Mouse (Mus musculus) embryo, embryonic 11 days (tissue): ENCODE measurements around the gene Usp11.

Experiments used
- DNase-seq: peaks from one replicate; pipeline ENCODE4 v3.0.0-alpha.2; 2015

Gene Usp11

DNA sequence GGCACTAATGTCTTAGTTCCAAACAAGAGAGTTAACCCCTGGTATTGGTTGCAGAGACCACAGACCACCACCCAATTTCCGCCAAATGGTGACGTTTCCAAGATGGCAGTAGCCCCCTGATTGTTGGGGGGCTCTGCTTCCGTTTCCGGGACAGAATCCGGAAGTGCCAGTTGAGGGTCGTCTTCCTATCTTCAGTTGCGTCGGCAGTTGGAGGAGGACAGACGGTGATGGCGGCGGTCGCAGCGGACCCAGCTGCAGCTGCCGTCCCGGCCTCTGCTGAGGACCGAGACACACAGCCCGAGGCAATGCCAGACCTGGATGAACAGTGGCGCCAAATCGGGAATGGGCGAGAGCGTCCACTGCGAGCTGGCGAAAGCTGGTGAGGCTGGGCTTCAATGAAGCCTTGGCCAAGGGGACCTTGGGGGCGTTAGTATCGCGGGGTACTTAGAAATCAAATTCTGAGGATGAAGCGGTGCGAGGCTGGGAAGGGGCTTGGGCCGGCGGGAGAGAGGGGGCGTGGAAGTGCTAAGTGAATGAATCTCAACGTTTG, at the start of gene Usp11:
Gene Usp11, plus strand, starts transcription at position 166 of the 550 bp plus-strand sequence.
- peak; percentile 81 for DNase-seq

DNA sequence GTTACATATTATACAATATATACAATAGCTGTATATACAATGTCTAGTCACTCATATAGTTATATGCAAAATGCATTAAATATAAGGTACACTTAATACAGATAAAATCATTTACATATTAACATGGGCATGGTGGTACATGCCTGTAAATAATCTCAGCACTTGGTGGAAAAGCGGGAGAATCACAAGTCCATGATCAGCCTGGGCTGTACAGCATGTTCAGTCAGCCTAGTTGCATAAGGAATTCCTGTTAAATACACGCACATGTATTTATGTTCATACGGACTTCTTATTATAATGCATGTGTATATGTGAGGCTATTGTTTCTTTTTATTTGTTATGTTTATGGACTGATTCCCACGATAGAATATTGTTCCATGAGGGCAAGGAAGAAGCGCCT, 46.1 kb upstream of the Usp11 start:
- peak; percentile 3 for DNase-seq

DNA sequence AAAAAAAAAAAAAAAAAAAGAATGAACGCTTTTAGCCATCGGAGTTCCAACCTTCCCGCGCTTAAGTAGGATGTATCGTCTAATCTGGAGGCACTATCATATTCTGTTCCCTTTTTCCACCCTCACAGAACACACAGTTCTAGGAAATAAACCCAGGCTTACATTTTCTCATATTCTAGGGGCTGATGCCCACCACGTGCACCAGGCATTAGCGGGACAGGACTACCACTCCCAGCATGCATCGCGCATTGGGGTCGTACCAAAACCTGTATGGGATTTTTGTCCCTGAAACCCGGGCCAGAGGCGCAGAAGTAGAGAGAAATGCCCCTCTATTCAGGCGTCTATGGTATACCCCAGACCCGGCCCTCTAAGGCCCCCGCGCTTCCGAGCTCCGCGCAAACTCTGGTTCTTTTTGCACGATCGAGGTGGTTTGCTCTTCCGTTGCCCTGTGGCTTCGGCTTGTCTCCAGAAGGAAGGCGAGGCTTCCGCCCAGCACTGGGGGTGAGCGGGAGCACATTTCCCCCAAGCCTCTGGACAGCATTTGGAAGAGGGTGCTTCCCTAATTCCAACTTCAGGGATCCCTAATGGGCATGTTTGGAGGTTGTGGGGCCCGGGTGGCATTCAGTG, 45.6 kb upstream of the Usp11 start, which contains the start of gene Uba1:
Gene Uba1, plus strand, starts transcription at position 301 of the 627 bp plus-strand sequence.
- DNase-seq, result peak; percentile 90

DNA sequence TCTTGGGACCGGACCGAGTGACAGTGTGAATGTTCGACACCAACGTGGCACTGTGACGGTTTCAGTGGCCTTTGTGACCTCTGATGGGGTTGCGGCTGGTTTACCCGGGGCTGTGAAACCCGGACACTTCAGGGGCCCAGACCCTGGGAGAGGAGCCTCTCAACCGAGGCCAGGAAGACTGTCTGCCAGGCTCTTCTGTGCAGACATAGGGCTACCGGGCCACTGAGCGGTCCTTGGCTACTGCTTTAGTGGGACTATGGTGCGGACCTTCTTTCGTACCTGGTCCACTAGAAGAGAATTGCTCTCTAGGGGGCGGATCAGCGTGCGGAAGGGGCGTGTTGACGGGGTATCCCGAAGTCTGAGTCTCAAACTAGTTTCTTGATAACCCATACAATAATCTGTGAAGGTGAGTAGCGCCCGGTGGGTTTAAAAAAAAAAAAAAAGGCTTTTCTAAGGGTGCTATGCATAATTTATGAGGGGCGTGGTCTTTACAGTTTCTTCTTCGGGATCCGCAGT, 44.8 kb upstream of the Usp11 start:
- peak; percentile 21 for DNase-seq

DNA sequence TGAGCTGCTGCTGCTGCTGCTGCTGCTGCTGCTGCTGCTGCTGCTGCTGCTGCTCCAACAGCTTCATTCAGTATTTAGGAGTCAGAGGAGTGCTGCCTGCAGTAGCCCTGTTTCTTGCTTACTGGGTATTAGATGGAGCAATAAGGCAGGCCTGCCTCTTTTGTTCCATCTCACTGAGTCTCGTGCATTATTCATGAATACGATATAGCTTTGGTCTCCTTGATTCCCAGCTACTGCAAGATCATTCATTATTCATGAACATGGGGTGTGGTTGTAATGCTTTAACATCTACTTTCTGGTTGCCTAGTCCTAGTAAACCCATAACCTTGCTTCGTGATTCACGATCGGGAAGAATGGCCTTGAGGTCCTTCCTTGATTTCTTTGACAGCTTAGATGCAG, 41.4 kb upstream of the Usp11 start:
- peak; percentile 32 for DNase-seq

DNA sequence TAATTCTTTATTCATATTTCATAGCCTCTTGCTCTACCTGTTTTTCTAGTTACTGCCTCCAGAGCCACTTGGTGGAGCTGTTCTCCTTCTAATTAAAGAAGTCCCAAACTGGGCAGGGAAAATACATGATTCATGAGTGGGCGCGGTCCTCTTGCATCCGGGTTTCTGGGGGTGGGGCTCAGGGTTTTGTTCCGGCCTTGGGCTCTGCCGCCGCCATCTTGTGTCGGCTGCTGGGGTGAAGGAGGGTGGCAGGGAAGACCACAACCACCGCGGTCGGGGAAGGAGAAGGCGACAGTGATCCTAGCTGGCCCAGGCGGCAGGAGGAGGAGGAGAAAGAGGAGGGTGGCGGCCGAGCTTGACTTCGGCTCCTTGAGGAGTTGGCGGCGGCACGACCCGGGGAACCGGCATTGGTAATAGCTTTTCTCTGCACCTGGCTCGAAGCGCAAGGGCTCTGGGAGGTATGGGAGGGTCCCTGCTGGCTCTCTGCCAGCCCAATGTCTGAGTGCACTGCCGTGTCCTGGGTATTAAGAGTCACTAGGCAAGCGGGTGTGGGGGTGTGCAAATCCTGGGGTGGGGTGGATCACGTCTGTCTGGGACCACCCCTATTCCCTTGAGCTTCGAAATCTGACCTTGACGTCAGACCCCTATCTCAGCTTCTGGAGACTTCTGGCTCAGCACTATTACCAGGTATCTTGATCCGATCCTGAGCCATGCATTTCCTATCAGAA, 40.8 kb upstream of the Usp11 start:
- DNase-seq, result peak; percentile 94

DNA sequence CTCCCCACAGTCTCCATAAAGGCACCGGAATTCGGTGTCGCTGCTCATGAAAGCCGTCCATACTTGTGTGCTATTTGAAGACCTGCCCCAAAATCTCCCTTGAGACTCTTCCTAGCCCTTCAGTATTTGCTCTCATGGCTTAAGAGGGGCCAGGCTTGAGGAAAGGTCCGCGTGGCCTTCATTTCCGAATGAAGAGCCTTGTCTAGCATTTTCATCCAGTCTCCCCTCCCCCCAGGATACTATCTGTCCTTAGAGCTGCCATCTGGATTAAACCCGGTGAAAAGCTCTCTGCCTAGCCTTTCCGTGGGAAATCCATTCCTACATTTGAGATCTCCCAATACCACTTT, 40.3 kb upstream of the Usp11 start:
- peak; percentile 11 for DNase-seq

DNA sequence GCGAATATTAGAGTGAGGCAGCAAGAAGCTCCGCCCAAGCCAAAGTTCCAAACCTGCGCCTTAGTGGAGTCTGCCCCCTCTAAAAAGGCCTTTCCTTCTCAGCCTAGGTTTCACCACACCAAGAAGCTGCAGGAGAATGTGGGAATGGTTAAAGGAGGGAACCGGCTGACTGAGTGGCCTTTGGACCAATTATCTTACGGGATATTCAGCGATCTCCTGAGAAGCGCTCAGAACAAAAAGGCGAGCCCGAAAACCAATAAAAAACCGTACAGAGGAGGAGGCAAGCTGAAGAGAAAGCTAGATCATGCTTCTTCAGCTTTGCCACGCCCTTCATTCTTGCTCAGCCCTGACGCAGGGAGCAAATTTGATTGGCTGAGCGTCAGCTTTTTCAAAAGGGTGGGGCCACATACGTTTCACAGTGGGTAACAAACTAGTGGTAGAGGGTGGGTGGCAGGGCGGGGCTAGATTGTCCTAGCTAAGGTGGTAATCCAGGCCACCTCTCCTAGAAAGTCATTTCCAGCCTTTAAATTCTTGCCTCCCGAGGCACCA, 16.1 kb upstream of the Usp11 start, which contains the start of gene Cdk16:
Gene Cdk16, plus strand, starts transcription at position 436 of the 549 bp plus-strand sequence.
- peak; percentile 90 for DNase-seq

DNA sequence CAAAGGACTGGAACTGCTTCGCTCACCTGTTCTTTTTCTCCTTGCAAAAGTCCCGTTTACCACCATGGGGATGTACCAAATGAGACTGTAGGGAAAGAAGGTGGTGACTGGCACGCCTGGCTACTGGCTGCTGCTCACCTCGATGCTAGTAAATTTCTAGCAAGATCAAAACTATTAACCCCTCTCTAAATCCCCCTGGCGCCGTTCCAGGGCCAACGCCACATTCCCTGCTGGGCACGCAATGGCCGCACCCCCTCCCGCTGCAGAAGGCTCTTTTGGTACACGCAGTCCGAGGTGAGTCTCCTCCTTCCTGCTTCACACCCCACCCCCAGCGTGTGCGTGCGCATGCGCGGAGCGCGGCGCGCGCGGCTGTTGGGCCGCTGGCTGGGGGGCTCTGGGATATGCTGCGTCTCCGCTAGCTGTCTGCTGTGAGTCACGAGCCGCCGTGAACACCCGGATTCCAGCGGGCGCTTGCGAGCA, 15.6 kb upstream of the Usp11 start:
- peak; percentile 84 for DNase-seq

DNA sequence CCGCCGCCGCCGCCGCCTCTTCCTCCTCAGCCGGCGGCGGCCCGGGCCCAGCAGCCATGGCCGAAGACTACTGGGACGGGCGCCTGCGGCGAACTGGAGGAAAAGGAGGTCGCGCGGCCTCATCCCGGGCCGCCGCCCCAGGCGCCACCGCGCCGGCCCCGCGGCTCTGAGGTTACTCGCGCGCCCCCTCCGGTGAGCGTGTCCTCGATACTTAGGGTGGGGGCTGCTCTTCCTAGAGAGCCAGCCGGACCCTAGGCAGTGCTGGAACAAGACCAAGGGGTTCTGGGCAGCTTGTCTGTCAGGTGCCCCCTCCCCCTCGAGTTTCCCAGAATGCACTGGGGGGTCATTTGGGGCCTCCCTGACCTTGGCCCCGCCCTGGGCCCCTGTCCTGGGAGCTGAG, 15.1 kb upstream of the Usp11 start:
- DNase-seq, result peak; percentile 75

DNA sequence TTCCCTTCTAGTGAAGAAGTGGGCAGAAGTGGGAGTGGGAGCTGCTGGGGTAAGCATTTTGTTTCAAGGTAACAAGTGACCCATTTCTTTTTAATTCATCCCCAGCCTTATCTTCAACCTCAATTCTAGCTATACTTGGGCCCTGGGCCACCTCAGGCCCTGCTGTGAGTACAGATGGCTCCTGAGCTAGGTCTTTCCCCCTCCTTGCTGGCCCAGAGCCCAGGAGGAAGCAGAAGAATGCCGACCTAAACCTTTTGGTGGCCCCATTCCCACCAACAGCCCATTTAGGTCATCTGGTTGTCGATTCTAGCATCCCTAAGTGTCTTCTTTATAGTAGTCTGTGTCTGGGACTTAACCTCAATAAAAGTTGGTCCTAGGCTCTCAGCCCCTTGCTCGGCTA, 12.1 kb upstream of the Usp11 start:
- DNase-seq, result no peak

DNA sequence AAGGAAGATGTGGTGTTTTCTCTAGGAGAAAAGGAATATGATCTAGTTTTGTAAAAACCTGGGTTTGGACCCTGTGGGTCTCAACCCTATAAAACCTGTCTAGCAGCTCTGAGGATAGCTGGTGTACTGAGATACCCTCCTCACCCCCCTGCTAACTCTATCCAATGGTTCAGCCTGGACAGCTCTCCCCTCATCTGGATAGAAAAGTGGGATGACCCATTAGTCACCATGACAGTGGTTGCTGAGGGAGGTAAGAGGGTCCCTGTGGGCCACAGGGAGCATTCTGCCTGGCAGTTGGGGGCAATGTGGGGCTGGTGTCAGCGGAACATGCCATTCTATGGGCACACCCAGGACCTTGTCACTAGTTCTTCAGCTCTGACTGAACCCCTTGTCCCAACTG, 11.1 kb upstream of the Usp11 start:
- no peak for DNase-seq

DNA sequence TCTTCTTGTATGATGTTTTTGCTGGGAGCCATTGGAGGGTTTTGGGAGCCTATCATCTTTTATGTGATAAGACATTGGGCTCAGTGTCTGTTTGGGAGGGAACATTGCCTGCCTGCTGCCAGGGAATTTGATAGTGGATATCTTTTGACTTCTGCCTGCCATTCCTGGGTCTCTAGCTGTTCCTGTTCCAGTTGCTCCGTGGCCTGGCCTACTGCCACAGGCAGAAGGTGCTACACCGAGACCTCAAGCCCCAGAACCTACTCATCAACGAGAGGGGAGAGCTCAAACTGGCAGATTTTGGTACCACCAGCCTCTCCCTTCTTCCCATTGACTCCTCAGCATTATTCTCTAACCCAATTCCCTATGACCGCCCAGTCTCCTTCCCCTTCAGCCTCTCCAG, 7.9 kb upstream of the Usp11 start:
- DNase-seq, result no peak

DNA sequence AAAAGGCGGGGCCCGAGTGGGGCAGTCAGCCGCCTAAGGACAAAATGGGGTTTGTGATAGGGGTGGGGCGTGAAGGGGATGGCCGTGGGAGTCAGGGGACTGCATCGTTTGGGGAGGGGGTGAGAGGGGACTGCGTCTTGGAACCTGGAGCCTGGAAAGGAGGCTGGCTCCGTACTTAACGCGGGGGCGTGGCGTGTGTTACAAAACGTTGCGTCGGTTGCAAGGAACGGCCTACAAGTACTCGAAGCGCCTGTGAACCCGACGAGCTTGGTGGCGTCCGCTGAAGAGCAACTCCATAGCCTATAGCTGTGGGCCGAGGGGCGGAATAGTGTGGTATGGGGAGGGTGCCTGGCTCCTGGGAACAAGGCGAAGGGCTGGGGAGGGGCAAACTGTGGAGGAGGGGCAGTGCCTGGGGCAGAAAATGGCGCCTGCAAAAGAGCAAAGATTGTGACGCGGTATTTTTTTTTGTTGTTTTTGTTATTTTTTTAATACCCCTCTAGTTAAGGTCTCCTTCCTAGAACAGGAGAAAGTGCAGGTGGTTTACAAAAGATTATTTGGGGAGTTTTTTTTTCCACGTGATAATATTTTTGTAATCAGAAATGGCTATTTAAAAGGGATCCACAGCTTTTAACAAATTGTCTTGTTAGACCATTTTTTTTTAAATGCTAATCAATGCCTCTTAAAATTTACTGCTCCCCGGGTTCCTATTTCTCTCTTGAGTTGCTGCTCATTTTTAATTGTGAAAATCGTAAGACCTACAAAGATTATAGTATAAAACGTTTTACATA, 783 bp downstream of the Usp11 start:
- DNase-seq, result peak; percentile 91

DNA sequence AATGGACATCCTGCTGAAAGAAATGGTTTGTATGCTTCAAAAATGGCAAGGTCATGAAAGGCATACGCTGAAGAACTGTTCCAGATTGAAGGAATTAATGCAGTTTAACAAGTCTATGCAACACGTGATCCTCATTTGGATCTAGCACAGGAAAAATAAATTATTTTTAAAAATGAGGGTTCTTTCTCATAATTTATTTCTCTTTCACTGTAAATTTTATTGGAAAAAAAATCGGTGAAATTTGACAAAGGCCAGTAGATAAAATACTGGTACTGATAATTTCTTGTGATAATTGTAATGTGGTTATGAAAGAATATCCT, 1.3 kb downstream of the Usp11 start:
- DNase-seq, result no peak

DNA sequence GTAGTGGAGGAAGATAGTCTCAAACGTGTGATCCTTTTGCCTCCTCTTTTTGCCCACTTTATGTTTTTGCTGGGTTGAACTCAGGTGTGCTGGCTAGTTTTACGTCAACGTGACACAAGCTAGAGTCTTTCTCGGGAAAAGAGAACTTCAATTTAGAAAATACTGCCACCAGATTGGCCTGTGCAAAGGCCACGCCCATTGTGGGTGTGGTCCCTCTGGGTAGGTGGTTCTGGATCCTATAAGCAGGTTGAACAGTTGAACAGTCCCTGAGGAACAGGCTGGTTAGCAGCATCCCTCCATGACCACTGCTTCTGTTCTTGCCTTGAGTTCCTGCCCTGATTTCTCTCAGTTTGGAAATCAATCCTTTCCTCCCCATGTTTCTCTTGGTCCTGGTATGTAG, 25.0 kb downstream of the Usp11 start:
- DNase-seq, result no peak

DNA sequence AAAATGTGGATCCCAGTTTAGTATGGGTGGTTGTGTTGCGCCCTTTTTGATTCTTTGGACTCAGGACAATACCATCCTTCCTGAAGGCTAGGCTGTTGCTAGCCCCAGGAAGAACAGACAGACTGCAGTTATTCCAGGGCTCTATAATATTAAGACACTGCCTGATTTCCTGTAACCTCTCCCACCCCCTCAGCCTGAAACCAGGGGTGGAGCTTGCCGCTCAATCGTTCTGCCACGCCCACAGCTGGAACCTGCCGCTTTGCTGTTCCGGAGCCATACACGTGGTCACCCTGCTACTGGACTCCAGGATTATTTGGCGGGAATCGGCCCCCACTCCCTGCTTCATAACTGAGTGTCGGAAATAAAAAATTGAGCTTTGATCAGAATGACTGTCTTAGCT, 26.3 kb downstream of the Usp11 start:
- peak; percentile 2 for DNase-seq

DNA sequence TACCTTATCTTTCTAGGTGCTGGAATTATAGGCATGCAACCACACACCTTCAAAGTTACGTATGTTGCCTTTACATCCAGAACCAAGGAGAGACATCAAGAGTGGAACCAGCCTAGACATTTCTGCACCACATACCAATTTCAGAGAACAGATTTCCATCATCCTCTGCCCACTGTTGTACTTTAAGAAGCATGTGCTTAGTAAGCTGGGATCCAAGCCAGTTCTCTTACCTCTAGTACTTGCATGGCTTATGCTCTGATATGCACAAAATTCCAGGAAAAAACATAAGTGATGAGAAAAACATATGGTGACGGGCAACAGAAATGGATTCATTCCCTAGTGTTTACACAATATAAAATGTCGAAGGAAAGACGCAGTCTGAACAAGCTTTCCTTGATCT, 32.8 kb downstream of the Usp11 start:
- DNase-seq, result no peak

DNA sequence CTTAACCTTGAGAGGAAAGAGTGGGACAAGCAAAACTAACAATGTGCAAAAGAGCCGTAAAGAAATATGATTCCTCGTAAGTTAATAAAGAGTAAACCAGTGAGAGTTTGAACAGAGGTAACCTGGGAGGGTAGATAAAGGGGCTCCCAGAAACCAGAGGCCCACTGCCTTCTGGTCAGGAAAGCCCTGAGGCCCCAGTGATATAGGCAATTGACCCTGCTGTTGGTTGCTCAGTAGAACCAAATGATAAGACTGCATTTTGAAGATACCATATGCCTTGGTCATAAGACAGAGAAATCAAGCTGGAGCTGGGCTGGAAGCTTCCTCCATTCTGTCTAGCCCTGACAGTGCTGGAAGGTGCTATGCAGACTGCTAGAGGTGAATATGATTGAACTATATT, 45.1 kb downstream of the Usp11 start:
- no peak for DNase-seq

DNA sequence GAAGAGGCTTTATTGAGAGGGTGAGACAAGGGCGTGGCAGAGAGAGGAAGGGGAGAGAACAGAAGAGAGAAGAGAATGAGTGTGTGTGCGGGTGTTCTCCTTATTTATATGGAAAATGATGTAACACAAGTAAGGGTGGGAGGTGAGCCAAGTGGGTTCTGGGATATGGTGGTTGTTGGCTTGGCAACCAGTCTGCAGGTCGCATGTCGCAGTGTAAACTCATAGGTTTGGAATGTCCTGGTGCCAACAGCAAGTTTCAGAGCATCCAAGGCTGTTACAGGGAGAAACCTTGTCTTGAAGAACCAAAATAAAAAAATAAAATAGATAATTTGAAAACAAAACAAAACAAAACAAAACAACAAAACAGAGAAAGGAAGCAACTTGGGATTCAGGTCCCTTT, 57.5 kb downstream of the Usp11 start:
- DNase-seq, result no peak
